Mouse (Mus musculus): ENCODE measurements around the gene Rspo3.

Rspo3 gene

DNA sequence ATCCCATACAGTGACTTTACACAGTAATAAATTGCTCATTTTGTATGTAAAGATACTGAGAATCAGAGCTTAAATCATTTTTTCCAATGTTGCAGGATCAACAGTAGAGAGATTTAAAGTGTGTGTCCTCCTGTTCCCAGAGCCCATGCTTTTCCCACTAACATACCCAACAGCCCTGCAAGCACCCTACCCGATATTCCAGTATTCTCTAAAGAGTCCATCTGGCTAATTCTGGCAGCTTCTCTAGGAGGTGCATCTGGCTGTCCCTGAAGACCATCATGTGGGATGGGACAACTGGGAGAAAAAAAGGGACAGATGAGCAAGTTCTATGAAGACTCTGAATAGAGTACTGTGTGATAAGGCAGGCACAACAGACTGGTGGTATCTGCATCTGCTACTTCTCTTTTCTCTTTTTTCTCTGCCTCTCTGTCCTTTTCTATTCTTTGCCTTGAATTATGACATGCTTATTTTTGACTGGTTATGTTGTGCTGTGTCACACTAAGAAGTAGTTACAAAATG lies 102.7 kb downstream of the Rspo3 start:
- peak; percentile 8 for DNase-seq

GRCm38 (mm10) chr10:29426660-29427059 lies 109.0 kb downstream of the Rspo3 start:
- no peak for DNase-seq

DNA sequence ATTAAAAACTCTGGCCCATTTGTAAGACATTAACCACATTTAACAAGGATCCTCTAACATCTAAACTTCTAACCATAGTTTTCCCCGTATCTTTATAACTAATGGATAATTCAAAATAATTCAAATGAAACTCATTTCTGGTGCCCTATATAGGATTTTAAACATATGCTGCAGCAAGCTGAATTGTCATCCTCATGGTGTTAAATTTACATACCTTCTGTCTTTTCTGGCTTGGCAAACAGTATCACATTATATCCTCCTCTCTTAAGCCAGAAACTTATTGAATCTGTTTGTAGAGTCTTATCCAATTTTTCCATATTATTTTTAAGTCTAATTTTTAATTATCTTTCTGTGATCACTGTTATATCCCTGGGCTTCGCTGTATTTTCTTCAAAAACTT lies 111.1 kb downstream of the Rspo3 start:
- DNase-seq = no peak

- no peak for DNase-seq
Measured at GRCm38 (mm10) chr10:29414361-29414760, 121.3 kb downstream of the Rspo3 start.

GRCm38 (mm10) chr10:29402656-29403268 lies 132.9 kb downstream of the Rspo3 start:
- DNase-seq = no peak

Measured in right cerebral cortex, postnatal 25 days (tissue).